Mouse (Mus musculus) limb, embryonic 11.5 days (tissue): ENCODE measurements around the gene Psmd9. TPM values are rescaled to one million over a fixed set of nuclear protein-coding genes. Genes with fewer than 3 reads are reported as not detected.
A peak's percentile ranks its signal among the peaks of the same experiment; 100 is the strongest.

ENCODE experiments used
- ATAC-seq: fragments of 200-750 bp; cut with Nextera tagmentation; 2 replicates; pipeline ENCODE4 v1.8.0; 2017; ENCODE audit warnings: low read depth; ENCODE audit not compliant: insufficient number of reproducible peaks, low FRiP score, low TSS enrichment
- DNase-seq: peaks from one replicate; pipeline ENCODE4 v3.0.0-alpha.2; 2015; ENCODE audit warnings: low spot score
- H3K27ac ChIP-seq: fragments of 300-500 bp; sonication (generic); replicated peaks from 2 replicates; pipeline ENCODE4 v1.5.1; 2014; ENCODE audit warnings: low read depth, mild to moderate bottlenecking, low read length
- H3K27me3 ChIP-seq: fragments of 300-500 bp; sonication (generic); 2 replicates; pipeline ENCODE4 v1.6.1; 2014; ENCODE audit warnings: mild to moderate bottlenecking, low read length, mixed read lengths; ENCODE audit not compliant: control insufficient read depth, insufficient read depth
- H3K36me3 ChIP-seq: fragments of 300-500 bp; sonication (generic); 2 replicates; pipeline ENCODE4 v1.6.1; 2014; ENCODE audit warnings: mild to moderate bottlenecking, low read length, moderate library complexity, mixed read lengths; ENCODE audit not compliant: control insufficient read depth, insufficient read depth
- H3K4me1 ChIP-seq: fragments of 300-500 bp; sonication (generic); 2 replicates; pipeline ENCODE4 v1.6.1; 2014; ENCODE audit warnings: low read length, mixed read lengths; ENCODE audit not compliant: control insufficient read depth, insufficient read depth
- H3K4me2 ChIP-seq: fragments of 300-500 bp; sonication (generic); 2 replicates; pipeline ENCODE4 v1.6.1; 2014; ENCODE audit warnings: low read depth, mild to moderate bottlenecking, moderate library complexity; ENCODE audit not compliant: severe bottlenecking
- H3K4me3 ChIP-seq: fragments of 300-500 bp; sonication (generic); 2 replicates; pipeline ENCODE4 v1.5.1; 2014; ENCODE audit warnings: low read depth, low read length
- H3K9ac ChIP-seq: fragments of 300-500 bp; sonication (generic); 2 replicates; pipeline ENCODE4 v1.6.1; 2014; ENCODE audit warnings: mild to moderate bottlenecking, low read length
- H3K9me3 ChIP-seq: fragments of 300-500 bp; sonication (generic); 2 replicates; pipeline ENCODE4 v1.6.1; 2016; ENCODE audit warnings: low read length; ENCODE audit not compliant: control insufficient read depth
- WGBS: fragments of 180-500 bp; shearing (Covaris S2); extraction: QIAGEN DNeasy Blood & Tissue Kit; methylation state at CpG from one replicate; pipeline ENCODE4 v1.1.7; 2014; 5-methylcytosine and 5-hydroxymethylcytosine counted together
- polyA plus RNA-seq: library from polyadenylated mRNA; unstranded; fragments of >200 nt; fragmentation: Nextera tagmentation; extraction: Ambion mirVana; gene quantifications from 2 replicates; pipeline ENCODE4 v1.2.1, GENCODE M21; 2014

Psmd9 gene
- polyA plus RNA-seq, 1 experiment from 2014 or later = 85.8 TPM

DNA sequence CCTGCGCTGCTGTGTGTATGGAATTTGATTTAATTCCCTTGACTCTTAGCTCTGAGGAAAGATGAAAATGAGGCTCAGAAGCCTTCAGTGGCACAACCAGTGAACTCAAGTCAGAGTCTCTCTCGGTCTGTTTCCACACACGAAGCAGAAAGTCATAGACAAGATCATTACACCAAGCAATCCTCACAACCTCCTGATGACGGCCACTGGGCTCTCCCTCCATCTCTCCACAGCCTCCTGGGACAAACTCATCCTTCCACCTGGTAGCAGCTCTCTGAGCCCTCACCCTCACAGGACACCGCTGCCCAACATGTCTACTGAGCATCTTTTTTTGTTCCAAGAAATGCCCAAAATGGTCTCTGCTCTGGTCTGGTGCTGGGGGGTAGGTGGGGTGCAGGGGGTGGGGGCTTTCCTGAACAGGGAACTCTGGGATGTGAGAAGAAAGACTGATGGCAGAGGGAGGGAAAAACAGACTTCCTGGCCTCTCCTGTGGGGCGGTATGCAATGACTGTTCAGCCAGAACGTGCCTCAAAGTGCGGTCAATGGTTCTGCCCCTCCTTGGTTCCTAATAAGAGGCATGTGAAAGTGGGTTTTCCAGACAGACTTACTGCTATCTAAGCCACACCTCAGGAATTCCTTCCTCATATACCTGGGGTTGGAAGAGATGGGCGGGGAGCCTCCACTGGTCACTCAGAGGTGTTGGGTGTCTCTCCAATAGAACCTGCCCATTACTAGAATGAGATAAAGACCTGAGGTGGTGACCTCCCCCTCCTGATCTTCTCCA lies 39.0 kb upstream of the Psmd9 start:
- ATAC-seq (no peak), DNase-seq (no peak)
- Histone ChIP-seq H3K4me1 (peaks cover 28% of the 10 kb centered on the region), H3K9ac (no peak overlapping the region), H3K27me3 (no peaks in the 10 kb centered on the region), H3K9me3 (no peaks in the 10 kb centered on the region), H3K4me3 (no peak overlapping the region), H3K4me2 (no peak overlapping the region), H3K36me3 (peaks cover 5% of the 10 kb centered on the region), H3K27ac (no peak overlapping the region)
- WGBS = 89% methylated on average over 9 of the region's 9 CpGs

DNA sequence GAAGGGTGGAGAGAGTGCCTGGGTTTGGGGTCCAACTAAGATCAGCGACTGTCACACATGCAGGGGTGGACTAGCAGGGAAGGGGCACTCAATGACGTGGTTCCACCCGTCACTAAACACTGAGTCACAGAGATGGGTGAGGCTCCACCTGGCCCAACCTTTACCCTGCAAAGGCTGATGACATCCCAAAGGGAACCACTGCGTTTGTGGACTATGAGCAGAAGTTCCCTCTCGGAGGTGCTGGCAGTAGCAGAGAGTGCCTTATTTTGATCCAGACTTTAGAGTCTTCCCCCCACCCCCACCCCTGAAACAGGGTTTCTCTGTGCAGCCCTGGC lies 38.4 kb upstream of the Psmd9 start:
- Histone ChIP-seq H3K9me3 (no peaks in the 10 kb centered on the region), H3K4me2 (no peak overlapping the region), H3K4me1 (peaks cover 34% of the 10 kb centered on the region), H3K9ac (no peak overlapping the region), H3K27me3 (no peaks in the 10 kb centered on the region), H3K36me3 (peaks cover 5% of the 10 kb centered on the region), H3K27ac (no peak overlapping the region), H3K4me3 (no peak overlapping the region)
- 90% methylated on average over 5 of the region's 5 CpGs for WGBS
- DNase-seq (no peak), ATAC-seq (no peak)

DNA sequence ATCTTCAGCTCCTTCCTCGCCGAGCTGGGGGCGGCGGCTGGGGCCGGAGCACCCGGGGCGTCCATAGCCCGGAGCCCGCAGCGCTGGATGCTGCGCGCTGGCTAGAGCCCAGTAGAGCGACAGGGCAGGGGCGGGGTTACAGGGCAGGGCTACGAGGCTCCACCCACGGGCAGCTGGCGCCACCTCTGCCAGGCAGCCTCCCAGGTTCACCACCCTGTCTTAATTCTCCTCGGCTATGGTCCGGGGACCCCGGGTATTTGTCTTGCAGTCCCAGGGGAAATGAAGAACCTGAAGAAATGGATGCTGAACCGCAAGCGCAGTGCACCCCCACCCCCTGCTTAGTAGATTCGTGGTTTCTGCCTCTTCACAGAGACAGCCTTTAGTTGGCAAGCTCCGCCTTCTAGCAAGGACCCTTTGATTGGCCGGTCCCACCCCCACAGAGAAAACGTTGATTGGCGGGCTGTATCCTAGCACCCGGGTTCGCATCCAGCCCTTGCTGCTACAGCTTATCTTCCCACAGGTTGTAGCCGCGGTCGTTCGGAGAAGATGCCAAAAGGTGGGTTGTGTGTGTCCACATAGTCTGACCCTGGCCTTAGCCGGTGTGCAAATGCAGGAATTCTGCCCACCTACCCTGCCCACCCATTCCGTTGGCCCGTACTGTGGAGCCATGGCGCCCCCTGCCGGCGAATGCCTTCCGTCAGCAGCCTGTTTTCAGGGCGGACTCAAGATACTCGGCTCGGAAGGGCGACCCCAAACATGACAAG lies 36.7 kb upstream of the Psmd9 start, which contains the start of gene Rhof:
Gene Rhof (minus strand): TSS at position 385 of the 764 bp plus-strand sequence.
- Histone ChIP-seq H3K9me3 (no peaks in the 10 kb centered on the region), H3K36me3 (peaks cover 5% of the 10 kb centered on the region), H3K4me3 (peak within 1 kb of the TSS; percentile 21), H3K4me2 (peak within 1 kb of the TSS; percentile 45), H3K9ac (no peak within 1 kb of the TSS; the same call in 1 of the 2 replicates), H3K27ac (no peak within 1 kb of the TSS), H3K4me1 (peaks cover 51% of the 10 kb centered on the region), H3K27me3 (no peaks in the 10 kb centered on the region)
- ATAC-seq (peak; percentile 44; the same call in 1 of the 2 replicates), DNase-seq (peak; percentile 85)
- WGBS = 4% methylated on average over 44 of the region's 44 CpGs

DNA sequence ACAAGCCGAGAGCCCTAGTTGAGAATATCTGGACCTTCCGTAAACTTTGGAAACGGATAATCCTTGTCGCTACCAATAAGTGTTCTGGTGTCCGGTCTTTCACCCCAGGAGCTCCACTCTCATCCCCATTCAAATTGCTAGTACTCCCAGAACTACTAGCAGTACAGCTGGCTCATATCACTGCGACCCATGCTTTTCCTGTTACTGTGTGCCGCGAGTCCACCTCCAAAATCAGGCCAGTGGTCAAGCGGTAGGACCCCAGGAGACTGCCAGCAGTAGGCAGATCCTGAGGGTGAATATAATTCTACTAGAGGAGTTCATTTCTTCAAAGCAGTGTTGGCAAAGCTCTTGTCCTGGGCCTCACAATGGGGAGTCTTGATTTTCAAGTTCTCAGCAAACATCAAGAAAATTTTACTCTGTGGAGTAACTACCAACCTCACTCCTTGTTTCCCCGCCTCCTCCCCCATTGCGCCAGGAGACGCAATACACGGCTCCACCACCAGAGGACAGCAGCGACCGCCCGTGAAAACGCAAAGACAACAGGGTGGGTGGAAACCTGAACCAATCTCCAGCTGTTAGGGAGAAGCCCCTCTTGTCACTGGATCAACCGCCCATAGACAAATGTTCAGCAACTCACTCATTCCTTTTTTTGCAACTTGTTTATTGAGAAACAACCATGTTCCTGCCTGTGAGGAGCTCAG lies 36.0 kb upstream of the Psmd9 start:
- no peak overlapping the region for H3K4me2 ChIP-seq
- no peaks in the 10 kb centered on the region for H3K27me3 ChIP-seq
- H3K9me3 ChIP-seq = no peaks in the 10 kb centered on the region
- H3K36me3 ChIP-seq = peaks cover 8% of the 10 kb centered on the region
- WGBS = 23% methylated on average over 18 of the region's 18 CpGs
- H3K27ac ChIP-seq = no peak overlapping the region
- peaks cover 55% of the 10 kb centered on the region for H3K4me1 ChIP-seq
- no peak overlapping the region for H3K9ac ChIP-seq
- H3K4me3 ChIP-seq = no peak overlapping the region
- ATAC-seq (no peak), DNase-seq (peak; percentile 94)

DNA sequence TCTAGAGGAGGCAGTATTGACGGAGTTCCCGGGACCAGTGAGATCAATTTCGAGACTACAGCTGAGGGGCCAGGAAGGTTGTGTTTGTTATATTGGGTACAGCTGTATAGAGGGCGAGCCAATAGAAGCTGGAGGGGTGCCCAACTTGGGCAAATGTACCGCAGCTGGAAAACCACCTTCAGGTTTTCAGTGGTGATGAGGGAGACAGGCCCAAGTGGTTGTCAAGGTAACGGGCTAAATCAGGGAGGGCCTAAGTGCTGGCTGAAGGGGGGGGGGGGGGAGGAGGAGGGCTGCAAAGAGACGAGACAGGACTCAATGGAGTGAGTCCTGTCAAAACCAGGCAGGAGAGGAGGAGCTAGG lies 35.4 kb upstream of the Psmd9 start:
- H3K4me3 ChIP-seq = no peak overlapping the region
- H3K36me3 ChIP-seq = peaks cover 6% of the 10 kb centered on the region
- H3K9ac ChIP-seq = no peak overlapping the region
- DNase-seq (no peak), ATAC-seq (no peak)
- WGBS = 36% methylated on average over 7 of the region's 7 CpGs
- H3K27me3 ChIP-seq = no peaks in the 10 kb centered on the region
- H3K4me1 ChIP-seq = peaks cover 56% of the 10 kb centered on the region
- H3K9me3 ChIP-seq = no peaks in the 10 kb centered on the region
- no peak overlapping the region for H3K27ac ChIP-seq
- H3K4me2 ChIP-seq = no peak overlapping the region

DNA sequence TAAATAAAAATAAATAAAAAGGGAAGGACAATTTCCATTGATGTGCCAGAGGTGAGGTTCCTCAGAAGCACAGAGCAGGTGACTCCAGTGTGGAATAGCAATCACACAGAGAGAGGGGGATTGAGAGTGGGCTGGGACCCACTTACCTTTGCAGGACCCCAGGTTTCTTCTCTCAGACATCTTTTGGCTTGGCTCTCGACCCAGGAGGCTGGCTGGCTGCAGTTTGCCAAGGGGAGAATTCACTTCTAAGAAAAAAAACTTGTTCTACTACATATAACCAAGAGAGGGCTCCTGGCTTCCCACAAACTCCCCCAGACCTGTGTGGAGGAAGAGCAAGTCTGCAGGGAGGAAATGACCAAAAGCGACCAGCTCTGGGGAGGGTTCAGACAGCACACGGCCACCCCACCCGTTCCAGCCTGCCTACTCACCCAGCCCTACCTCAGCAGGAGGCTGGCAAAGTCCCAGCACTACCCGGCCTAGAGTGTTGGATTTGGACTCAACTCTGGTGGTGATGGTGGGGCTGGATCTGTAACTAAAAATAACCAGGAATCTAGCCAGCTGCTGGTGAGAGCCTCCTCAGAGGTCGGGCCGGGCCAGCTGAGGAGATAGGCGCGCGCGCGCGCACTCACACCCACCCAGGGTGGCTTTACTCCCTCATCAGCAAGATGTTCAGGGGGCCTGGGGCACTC lies 34.9 kb upstream of the Psmd9 start:
- DNase-seq (no peak), ATAC-seq (no peak)
- Histone ChIP-seq H3K4me3 (peak overlapping the region; percentile 1; the same call in 1 of the 2 replicates), H3K4me1 (peaks cover 58% of the 10 kb centered on the region), H3K9me3 (no peaks in the 10 kb centered on the region), H3K4me2 (peak overlapping the region; percentile 100), H3K36me3 (peaks cover 6% of the 10 kb centered on the region), H3K9ac (0 out of 2 replicates have a peak overlapping the region, but pooled peaks have one; percentile 17), H3K27ac (peak overlapping the region; percentile 47; the same call in 1 of the 2 replicates), H3K27me3 (no peaks in the 10 kb centered on the region)
- 50% methylated on average over 13 of the region's 13 CpGs for WGBS

DNA sequence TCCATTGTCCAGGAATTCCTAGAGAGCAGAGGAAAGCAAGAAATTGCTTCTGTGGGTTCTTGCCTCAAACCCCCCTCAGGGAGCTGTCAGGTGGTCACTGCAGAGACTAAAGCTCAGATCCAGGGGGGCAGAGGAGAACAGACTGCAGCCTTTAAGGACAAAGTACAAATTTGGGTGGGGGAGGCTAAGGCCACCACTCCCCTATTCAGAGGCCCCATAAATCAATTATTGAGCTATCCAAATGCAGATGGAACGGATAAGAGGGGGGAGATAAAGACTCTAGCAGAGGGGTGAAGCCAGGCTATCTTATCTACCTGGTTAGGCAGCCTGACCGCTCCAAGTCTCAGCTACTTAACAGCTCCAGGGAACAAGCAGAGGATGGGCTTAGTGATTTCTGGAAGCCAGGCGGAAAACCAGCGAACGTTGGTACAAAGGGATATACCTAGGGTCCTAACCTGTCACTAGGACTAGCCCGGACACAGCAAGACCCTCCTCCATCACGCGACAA lies 34.3 kb upstream of the Psmd9 start:
- Histone ChIP-seq H3K9ac (peak overlapping the region; percentile 17; the same call in 1 of the 2 replicates), H3K4me2 (peak overlapping the region; percentile 100), H3K36me3 (peaks cover 6% of the 10 kb centered on the region), H3K27ac (peak overlapping the region; percentile 47; the same call in 1 of the 2 replicates), H3K27me3 (no peaks in the 10 kb centered on the region), H3K9me3 (no peaks in the 10 kb centered on the region), H3K4me3 (peak overlapping the region; percentile 95), H3K4me1 (peaks cover 58% of the 10 kb centered on the region)
- no peak for DNase-seq
- no peak for ATAC-seq
- 23% methylated on average over 8 of the region's 8 CpGs for WGBS
